Mouse (Mus musculus) kidney, adult 2 months (tissue): ENCODE data around the gene Cxcl12. TPM values are rescaled to one million over a fixed set of nuclear protein-coding genes. Genes with fewer than 3 reads are reported as not detected.

Experiments used
- DNase-seq: peaks from one replicate; pipeline ENCODE4 v3.0.0; 2021
- H3K27ac ChIP-seq: fragments of 200-500 bp; 2 replicates; pipeline ENCODE4 v1.5.1; 2012; ENCODE audit warnings: low read depth, low read length, control low read depth, inconsistent platforms; ENCODE audit not compliant: insufficient read depth
- H3K27me3 ChIP-seq: fragments of 200-500 bp; replicated peaks from 2 replicates; pipeline ENCODE4 v1.6.1; 2012; ENCODE audit warnings: mild to moderate bottlenecking, moderate library complexity, low read length, inconsistent platforms; ENCODE audit not compliant: control insufficient read depth, insufficient read depth
- H3K36me3 ChIP-seq: fragments of 200-500 bp; 2 replicates; pipeline ENCODE4 v1.6.1; 2012; ENCODE audit warnings: mild to moderate bottlenecking, moderate library complexity, low read length, inconsistent platforms; ENCODE audit not compliant: control insufficient read depth, insufficient read depth
- H3K4me1 ChIP-seq: fragments of 200-500 bp; 2 replicates; pipeline ENCODE4 v1.6.1; 2011; ENCODE audit warnings: low read length; ENCODE audit not compliant: control insufficient read depth, insufficient read depth
- H3K4me3 ChIP-seq: fragments of 200-500 bp; 2 replicates; pipeline ENCODE4 v1.5.1; 2011; ENCODE audit warnings: mild to moderate bottlenecking, low read depth, low read length, control low read depth; ENCODE audit not compliant: insufficient read depth
- CTCF ChIP-seq: fragments of 200-500 bp; conservative IDR thresholded peaks from 2 replicates; pipeline ENCODE4 v1.5.1; 2011; ENCODE audit warnings: low read depth, mild to moderate bottlenecking, control low read depth, low read length, moderate library complexity, mixed read lengths; ENCODE audit not compliant: insufficient read depth, insufficient read length
- POLR2A ChIP-seq: fragments of 200-500 bp; IDR thresholded peaks from one replicate; pipeline ENCODE4 v1.6.1; 2011; ENCODE audit warnings: low read depth, low read length, control low read depth
- WGBS: fragments of 180-500 bp; shearing (Covaris S2); methylation state at CpG from one replicate; pipeline ENCODE4 v1.1.7; 2018; 5-methylcytosine and 5-hydroxymethylcytosine counted together
- polyA plus RNA-seq: library from polyadenylated mRNA; depleted of rRNA; stranded (reverse); fragments of >200 nt; gene quantifications from 2 replicates; pipeline ENCODE4 v1.2.3, GENCODE M21; 2012

Cxcl12 gene
- polyA plus RNA-seq, 1 experiment: 326 TPM

DNA sequence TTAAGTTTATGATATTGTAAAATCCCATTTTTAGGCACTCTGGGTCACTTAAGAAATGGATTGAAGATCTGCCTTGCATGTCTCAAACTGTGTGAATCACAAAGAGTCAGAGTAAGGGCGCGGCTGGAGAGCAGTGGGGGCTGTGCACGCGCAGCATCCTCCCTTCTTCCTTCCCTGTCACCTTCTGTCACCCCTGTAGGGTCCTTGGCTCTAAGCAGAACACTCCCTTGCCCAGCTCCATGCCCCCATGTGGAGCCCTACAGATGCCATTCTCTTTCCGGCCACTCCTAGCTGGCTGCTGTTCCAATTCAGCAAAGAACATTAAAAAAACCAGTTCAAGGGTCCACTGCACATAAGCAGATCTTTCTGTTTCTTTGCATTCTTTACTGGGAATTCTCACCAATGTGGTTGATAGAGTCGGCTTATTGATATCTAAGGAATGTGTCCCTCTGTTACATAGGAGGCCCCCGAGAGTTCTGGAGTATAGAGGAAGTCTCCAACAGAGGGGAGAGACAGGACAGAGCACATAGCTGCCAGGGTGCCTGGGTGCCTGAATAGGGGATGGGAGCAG is 51.7 kb downstream of the Cxcl12 start:
- H3K4me1 ChIP-seq: no peaks in the 10 kb centered on the region
- H3K36me3 ChIP-seq: no peaks in the 10 kb centered on the region
- H3K27me3 ChIP-seq: no peaks in the 10 kb centered on the region
- WGBS: 83% methylated on average over 7 of the region's 7 CpGs
- TF ChIP-seq CTCF (no peak), POLR2A (no peak)
- no peak for DNase-seq
- no peak overlapping the region for H3K27ac ChIP-seq
- no peak overlapping the region for H3K4me3 ChIP-seq

DNA sequence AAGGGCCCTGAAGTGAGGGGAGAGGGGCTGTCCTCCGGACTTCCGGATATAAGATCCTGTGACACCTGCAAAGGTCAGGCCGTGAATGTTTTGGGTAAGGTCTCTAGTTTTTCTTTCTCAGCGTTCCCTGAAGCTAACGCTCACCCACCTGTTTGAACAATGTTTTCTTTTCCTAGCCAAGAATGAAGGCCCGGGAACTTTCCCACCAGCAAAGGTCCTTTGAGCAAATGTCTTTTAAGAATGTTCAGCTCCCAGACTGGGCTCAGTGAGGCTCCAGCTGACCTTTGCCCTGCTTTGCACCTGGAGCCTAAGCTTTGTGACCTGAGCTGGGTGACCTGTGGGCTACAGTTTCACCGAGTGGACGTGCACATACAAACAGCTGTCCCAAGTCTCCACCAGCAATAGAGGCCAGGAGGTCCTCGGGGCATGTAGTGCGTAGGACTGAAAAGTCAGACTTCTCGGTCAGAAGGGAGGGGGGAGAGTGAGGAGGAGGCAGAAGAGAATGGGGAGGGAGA is 52.6 kb downstream of the Cxcl12 start:
- no peak overlapping the region for H3K4me3 ChIP-seq
- no peak overlapping the region for H3K27ac ChIP-seq
- H3K36me3 ChIP-seq: no peaks in the 10 kb centered on the region
- 59% methylated on average over 11 of the region's 11 CpGs for WGBS
- TF ChIP-seq CTCF (no peak), POLR2A (no peak)
- no peak for DNase-seq
- no peaks in the 10 kb centered on the region for H3K27me3 ChIP-seq
- H3K4me1 ChIP-seq: no peaks in the 10 kb centered on the region
